Mouse (Mus musculus): ENCODE data around the gene Psmc6. TPM values are rescaled to one million over a fixed set of nuclear protein-coding genes. Genes with fewer than 3 reads are reported as not detected.

Psmc6 gene
- total RNA-seq (2012; rRNA removed) (90.3 and 121 TPM in 2 replicates), total RNA-seq (2014; rRNA removed) (288 and 342 TPM in 2 replicates), polyA plus RNA-seq (2012; ENCODE audit: insufficient read length, low read depth) (193 and 201 TPM in 2 replicates)

DNA sequence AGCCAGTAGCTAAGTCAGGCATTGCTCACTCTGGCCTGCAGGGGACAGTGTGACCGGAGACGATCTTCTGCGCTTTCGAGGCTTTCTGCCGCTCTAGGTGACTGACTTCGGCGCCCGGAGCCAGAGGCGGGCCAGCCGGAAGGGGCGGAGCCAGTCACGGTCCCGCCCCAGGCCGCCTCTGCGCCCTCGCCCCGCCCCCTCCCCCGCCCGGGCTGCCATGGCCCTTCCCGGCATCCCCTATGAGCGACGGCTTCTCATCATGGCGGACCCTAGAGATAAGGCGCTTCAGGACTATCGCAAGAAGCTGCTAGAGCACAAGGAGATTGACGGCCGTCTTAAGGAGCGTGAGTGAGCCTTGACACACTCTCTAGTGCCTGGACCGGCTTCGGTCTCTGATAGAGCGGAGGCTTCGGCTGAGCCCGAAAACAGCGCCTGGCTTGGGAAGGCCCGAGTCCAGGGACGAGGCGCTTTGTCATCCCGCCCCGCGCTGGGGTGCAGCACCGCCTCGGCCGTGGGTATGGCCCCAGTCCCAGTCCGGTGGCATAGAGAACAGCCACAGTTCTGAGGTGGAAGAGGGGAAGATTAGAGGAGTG, at the start of gene Psmc6:
TSS of gene Psmc6 (plus strand) at position 200 of the 593 bp plus-strand sequence.
- dilution Hi-C loops (cut with MboI; ENCODE audit: extremely low pct_ligation_motif_present, extremely low pct_unique_long_range_greater_than_20kb, low sequenced_read_pairs), result no loop called here

DNA sequence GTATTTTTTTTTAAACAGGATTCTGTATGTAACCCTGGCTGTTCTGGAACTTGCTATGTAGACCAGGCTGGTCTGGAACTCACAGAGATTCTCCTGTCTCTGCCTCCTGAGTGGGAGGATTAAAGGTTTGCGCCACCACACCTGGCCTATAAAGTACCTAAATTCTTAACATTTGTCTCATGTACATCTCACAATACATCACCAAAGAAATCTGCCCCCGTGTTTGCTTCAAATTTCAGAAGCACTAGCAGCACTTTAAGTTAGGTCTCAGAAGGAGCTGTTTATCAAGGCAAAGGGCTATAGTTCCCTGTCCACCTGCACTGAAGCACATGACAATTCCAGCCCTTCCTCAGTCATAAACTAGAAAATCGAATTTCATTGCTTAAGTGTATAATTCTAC, 47.5 kb upstream of the Psmc6 start:
- TF ChIP-seq ZMIZ1 (IDR thresholded peaks at IDR 0.05; ENCODE audit: low read depth, low read length), result peak; percentile 52; the same call in 1 of the 2 replicates
- no peak for TF ChIP-seq ELF1 (IDR thresholded peaks at IDR 0.05; ENCODE audit: low read depth, low read length)
- H3K4me3 ChIP-seq (replicated peaks in 1 of 3; ENCODE audit: low read depth in 2 of 3, low read length in 2 of 3, poor library complexity in 1 of 3), result no peak overlapping the region
- dilution Hi-C loops (cut with MboI; ENCODE audit: extremely low pct_ligation_motif_present, extremely low pct_unique_long_range_greater_than_20kb, low sequenced_read_pairs) (no loop called here), in situ Hi-C loops (cut with MboI; ENCODE audit: low pct_ligation_motif_present, low pct_unique_long_range_greater_than_20kb, low sequenced_read_pairs) (no loop called here)
- DNase-seq (ENCODE audit: extremely low read depth), result no peak
- H3K4me1 ChIP-seq (ENCODE audit: control insufficient read depth in 1 of 2, insufficient read depth in 2 of 2), result no peaks in the 10 kb centered on the region
- peaks cover 4 to 12% of the 10 kb centered on the region in 2 experiments for H3K36me3 ChIP-seq (replicated peaks in 1 of 2; ENCODE audit: control insufficient read depth in 1 of 2, insufficient read depth in 1 of 2, low read length in 1 of 2)
- no peaks in the 10 kb centered on the region for H3K27me3 ChIP-seq (replicated peaks)
- no peaks in the 10 kb centered on the region for H3K79me2 ChIP-seq (replicated peaks; ENCODE audit: control insufficient read depth, extremely low read depth, insufficient read depth, poor library complexity, severe bottlenecking)
- H3K4me2 ChIP-seq (ENCODE audit: insufficient read depth, low read depth, poor library complexity, severe bottlenecking), result no peak overlapping the region
- H3K9me3 ChIP-seq (replicated peaks; ENCODE audit: low read length), result no peaks in the 10 kb centered on the region
- no peak overlapping the region for H3K9ac ChIP-seq (ENCODE audit: insufficient read depth, low read depth)
- H3K27ac ChIP-seq (ENCODE audit: insufficient read depth, low read depth), result no peak overlapping the region

More for the DNA sequence above, at the start of gene Psmc6:
- TF ChIP-seq EP300 (IDR thresholded peaks at IDR 0.05; ENCODE audit: low read length), result no peak
- TF ChIP-seq KAT2A (IDR thresholded peaks at IDR 0.05; ENCODE audit: insufficient replicate concordance, low read length), result 0 out of 2 replicates have a peak, but pooled peaks have one; percentile 35
- no peak for TF ChIP-seq E2F4 (IDR thresholded peaks at IDR 0.05; ENCODE audit: insufficient replicate concordance, low read depth, low read length)
- no peak for TF ChIP-seq ETS1 (conservative IDR thresholded peaks at IDR 0.05; ENCODE audit: low read depth, low read length)
- no peak for TF ChIP-seq MYC (IDR thresholded peaks at IDR 0.05; ENCODE audit: low read depth, low read length)
- no peak for TF ChIP-seq MAX (IDR thresholded peaks at IDR 0.05; ENCODE audit: low read length)
- peak; percentile 63 for TF ChIP-seq ELF1 (IDR thresholded peaks at IDR 0.05; ENCODE audit: low read depth, low read length)
- TF ChIP-seq TCF12 (IDR thresholded peaks at IDR 0.05; ENCODE audit: low read depth, low read length), result peak; percentile 90
- no peak; the same call in 1 of the 2 replicates for TF ChIP-seq ZNF384 (IDR thresholded peaks at IDR 0.05; ENCODE audit: low read depth, low read length)
- TF ChIP-seq IRF4 (IDR thresholded peaks at IDR 0.05; ENCODE audit: low read depth, low read length), result peak; percentile 35; the same call in 1 of the 2 replicates
- TF ChIP-seq ZC3H11A (IDR thresholded peaks at IDR 0.05; ENCODE audit: low read depth, low read length), result no peak
- TF ChIP-seq POLR2AphosphoS2 (IDR thresholded peaks at IDR 0.05; ENCODE audit: low read depth, low read length), result 0 out of 2 replicates have a peak, but pooled peaks have one; percentile 37
- TF ChIP-seq NELFE (IDR thresholded peaks at IDR 0.05; ENCODE audit: low read depth, low read length), result peak; percentile 87
- TF ChIP-seq MAZ (IDR thresholded peaks at IDR 0.05; ENCODE audit: low read depth, low read length), result peak; percentile 48; the same call in 1 of the 2 replicates
- TF ChIP-seq ZKSCAN1 (IDR thresholded peaks at IDR 0.05; ENCODE audit: borderline replicate concordance, low read depth, low read length), result no peak
- TF ChIP-seq MEF2A (IDR thresholded peaks at IDR 0.05; ENCODE audit: borderline replicate concordance, low read depth, low read length), result peak; percentile 54; the same call in 1 of the 2 replicates
- peak; percentile 96 for TF ChIP-seq POLR2A (IDR thresholded peaks at IDR 0.05; ENCODE audit: low read depth, low read length)
- no peak for TF ChIP-seq BHLHE40 (IDR thresholded peaks at IDR 0.05; ENCODE audit: low read depth, low read length)
- no peak for TF ChIP-seq MAFK (IDR thresholded peaks at IDR 0.05; ENCODE audit: insufficient replicate concordance, low read length)
- no peak; the same call in 1 of the 2 replicates for TF ChIP-seq RAD21 (IDR thresholded peaks at IDR 0.05; ENCODE audit: low read depth, low read length)
- 0 out of 2 replicates have a peak, but pooled peaks have one; percentile 42 for TF ChIP-seq ZMIZ1 (IDR thresholded peaks at IDR 0.05; ENCODE audit: low read depth, low read length)
- TF ChIP-seq HCFC1 (IDR thresholded peaks at IDR 0.05; ENCODE audit: low read depth, low read length), result peak; percentile 76
- TF ChIP-seq UBTF (IDR thresholded peaks at IDR 0.05; ENCODE audit: low read depth, low read length), result peak; percentile 65; the same call in 1 of the 2 replicates
- TF ChIP-seq CHD1 (IDR thresholded peaks at IDR 0.05; ENCODE audit: low read depth, low read length), result no peak
- no peak for TF ChIP-seq CHD2 (IDR thresholded peaks at IDR 0.05; ENCODE audit: low read length)
- 0 out of 2 replicates have a peak, but pooled peaks have one; percentile 24 for TF ChIP-seq SIN3A (IDR thresholded peaks at IDR 0.05; ENCODE audit: low read length)
- TF ChIP-seq JUND (conservative IDR thresholded peaks at IDR 0.05; ENCODE audit: low read depth, low read length), result no peak
- peak; percentile 85 for TF ChIP-seq TBP (conservative IDR thresholded peaks at IDR 0.05; ENCODE audit: low read depth, low read length)
- peak; percentile 20; the same call in 1 of the 2 replicates for TF ChIP-seq SMC3 (IDR thresholded peaks at IDR 0.05; ENCODE audit: low read depth, low read length)
- peak; percentile 32; the same call in 1 of the 2 replicates for TF ChIP-seq GABPA (IDR thresholded peaks at IDR 0.05; ENCODE audit: insufficient replicate concordance, low read depth, low read length)
- TF ChIP-seq CTCF (conservative IDR thresholded peaks at IDR 0.05 in 1 of 2, IDR thresholded peaks at IDR 0.05 in 1 of 2; ENCODE audit: low read depth in 2 of 2, low read length in 2 of 2), result peak; percentile 69 to 88; a peak in 3 of 4 replicates
- TF ChIP-seq NRF1 (IDR thresholded peaks at IDR 0.05; ENCODE audit: low read depth, low read length), result peak; percentile 38; the same call in 1 of the 2 replicates
- no peak for TF ChIP-seq USF1 (IDR thresholded peaks at IDR 0.05; ENCODE audit: low read depth, low read length)
- TF ChIP-seq MXI1 (IDR thresholded peaks at IDR 0.05; ENCODE audit: low read depth, low read length), result peak; percentile 20; the same call in 1 of the 2 replicates
- peak within 1 kb of the TSS; percentile 84 to 98 (median 88) for H3K4me3 ChIP-seq (replicated peaks in 1 of 3; ENCODE audit: low read depth in 2 of 3, low read length in 2 of 3, poor library complexity in 1 of 3)
- DNase-seq (ENCODE audit: extremely low read depth), result peak; percentile 94
- peak within 1 kb of the TSS; percentile 91 for H3K4me2 ChIP-seq (ENCODE audit: insufficient read depth, low read depth, poor library complexity, severe bottlenecking)
- H3K27me3 ChIP-seq (replicated peaks), result no peaks in the 10 kb centered on the region
- in situ Hi-C loops (cut with MboI; ENCODE audit: low pct_ligation_motif_present, low pct_unique_long_range_greater_than_20kb, low sequenced_read_pairs), result no loop called here
- peaks cover 36% of the 10 kb centered on the region for H3K79me2 ChIP-seq (replicated peaks; ENCODE audit: control insufficient read depth, extremely low read depth, insufficient read depth, poor library complexity, severe bottlenecking)
- peaks cover 21 to 33% of the 10 kb centered on the region in 2 experiments for H3K36me3 ChIP-seq (replicated peaks in 1 of 2; ENCODE audit: control insufficient read depth in 1 of 2, insufficient read depth in 1 of 2, low read length in 1 of 2)
- H3K4me1 ChIP-seq (ENCODE audit: control insufficient read depth in 1 of 2, insufficient read depth in 2 of 2), result peaks cover 4 to 34% of the 10 kb centered on the region in 2 experiments; a peak in 3 of 4 replicates
- H3K9me3 ChIP-seq (replicated peaks; ENCODE audit: low read length), result no peaks in the 10 kb centered on the region
- H3K9ac ChIP-seq (ENCODE audit: insufficient read depth, low read depth), result peak within 1 kb of the TSS; percentile 100
- H3K27ac ChIP-seq (ENCODE audit: insufficient read depth, low read depth), result peak within 1 kb of the TSS; percentile 76

All from CH12.LX (cell line).